Mouse (Mus musculus) small intestine, adult 2 months (tissue): ENCODE data around the gene Shc3. TPM values are rescaled to one million over a fixed set of nuclear protein-coding genes. Genes with fewer than 3 reads are reported as not detected.

Experiments used
- H3K27ac ChIP-seq: fragments of 200-500 bp; 2 replicates; pipeline ENCODE4 v1.5.1; 2012; ENCODE audit warnings: low read depth, low read length, control low read depth, inconsistent platforms; ENCODE audit not compliant: insufficient read depth
- H3K27me3 ChIP-seq: fragments of 200-500 bp; 2 replicates; pipeline ENCODE4 v1.6.1; 2012; ENCODE audit warnings: mild to moderate bottlenecking, moderate library complexity, low read length, inconsistent platforms; ENCODE audit not compliant: control insufficient read depth, insufficient read depth
- H3K36me3 ChIP-seq: fragments of 200-500 bp; 2 replicates; pipeline ENCODE4 v1.6.1; 2012; ENCODE audit warnings: mild to moderate bottlenecking, low read length, control low read depth, inconsistent platforms; ENCODE audit not compliant: control insufficient read depth, insufficient read depth
- H3K4me1 ChIP-seq: fragments of 200-500 bp; 2 replicates; pipeline ENCODE4 v1.6.1; 2012; ENCODE audit warnings: low read length, inconsistent platforms, mixed read lengths; ENCODE audit not compliant: control insufficient read depth, insufficient read depth, insufficient read length
- H3K4me3 ChIP-seq: fragments of 200-500 bp; 2 replicates; pipeline ENCODE4 v1.5.1; 2012; ENCODE audit warnings: low read depth, mild to moderate bottlenecking, control low read depth, inconsistent platforms, low read length, moderate library complexity
- CTCF ChIP-seq: fragments of 200-500 bp; IDR thresholded peaks from 2 replicates; pipeline ENCODE4 v1.5.1; 2012; ENCODE audit warnings: low read depth, mild to moderate bottlenecking, control low read depth, inconsistent platforms, low read length, moderate library complexity, mixed read lengths; ENCODE audit not compliant: insufficient replicate concordance, insufficient read length; ENCODE audit errors: extremely low read depth
- POLR2A ChIP-seq: fragments of 200-500 bp; IDR thresholded peaks from 2 replicates; pipeline ENCODE4 v1.6.1; 2012; ENCODE audit warnings: low read depth, mild to moderate bottlenecking, control low read depth, inconsistent platforms, low read length, moderate library complexity
- WGBS: fragments of 180-500 bp; shearing (Covaris S2); methylation state at CpG from one replicate; pipeline ENCODE4 v1.1.7; 2018; 5-methylcytosine and 5-hydroxymethylcytosine counted together
- polyA plus RNA-seq: library from polyadenylated mRNA; depleted of rRNA; stranded (reverse); fragments of >200 nt; gene quantifications from 2 replicates; pipeline ENCODE4 v1.2.3, GENCODE M21; 2012

Gene Shc3
- polyA plus RNA-seq, 1 experiment: 0.08 TPM

DNA sequence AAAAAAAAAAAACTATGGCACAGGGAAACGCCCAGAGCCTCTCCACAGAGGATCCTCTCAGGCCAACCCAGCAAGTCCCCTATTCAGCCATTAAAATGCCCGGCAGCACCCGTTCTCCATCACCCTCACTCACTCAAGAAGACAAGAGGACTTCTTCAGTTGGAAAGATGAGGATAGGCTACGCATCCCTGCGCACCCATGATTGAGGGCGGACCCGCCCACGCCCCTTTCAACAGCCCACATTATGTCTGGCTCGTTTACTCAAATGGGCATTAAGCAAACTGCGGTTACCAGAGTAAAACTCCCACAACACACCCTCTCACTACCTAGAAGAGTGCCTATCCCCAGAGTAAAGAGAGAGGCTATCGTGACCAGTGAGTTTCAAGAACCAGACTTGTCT lies 26.2 kb upstream of the Shc3 start:
- H3K4me1 ChIP-seq: no peaks in the 10 kb centered on the region; the same call in 1 of the 2 replicates
- TF ChIP-seq POLR2A: no peak
- TF ChIP-seq CTCF: no peak
- no peak overlapping the region for H3K27ac ChIP-seq
- no peaks in the 10 kb centered on the region for H3K36me3 ChIP-seq
- peaks cover 9% of the 10 kb centered on the region for H3K27me3 ChIP-seq
- no peak overlapping the region for H3K4me3 ChIP-seq
- WGBS: 45% methylated on average over 11 of the region's 11 CpGs

DNA sequence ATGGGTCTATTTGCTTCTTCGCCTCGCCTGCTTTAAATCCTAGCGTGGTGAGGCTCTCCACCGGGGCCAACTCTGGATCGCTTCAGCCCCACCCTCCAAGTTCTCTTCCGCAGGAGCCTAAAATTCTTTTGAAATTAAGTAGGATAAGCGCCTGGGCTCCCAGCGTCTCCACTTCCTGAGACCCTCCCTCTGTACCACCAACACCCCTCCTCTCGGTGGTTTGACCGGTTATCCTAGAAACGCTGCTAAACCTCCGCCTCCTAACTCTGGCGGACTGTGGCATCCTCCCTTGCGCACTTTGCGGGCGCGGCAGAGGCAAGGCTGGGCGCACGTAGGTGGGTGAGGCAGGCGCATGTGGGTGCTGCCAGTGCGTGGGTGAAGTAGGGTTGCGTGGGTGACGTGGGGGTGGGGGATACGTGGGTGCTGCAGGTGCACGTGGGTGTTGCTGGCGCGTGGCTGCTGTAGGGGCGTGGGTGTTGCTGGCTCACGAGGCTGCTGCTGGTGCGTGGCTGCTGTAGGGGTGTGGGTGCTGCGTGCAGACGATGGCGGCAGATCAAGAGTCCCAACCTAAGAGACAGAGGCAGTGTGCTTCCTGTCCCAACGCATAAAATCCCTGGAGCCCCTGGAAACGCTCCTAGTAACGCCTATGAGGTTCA lies 25.6 kb upstream of the Shc3 start:
- WGBS: 2% methylated on average over 36 of the region's 36 CpGs
- TF ChIP-seq CTCF (no peak), POLR2A (no peak)
- Histone ChIP-seq H3K4me1 (no peaks in the 10 kb centered on the region; the same call in 1 of the 2 replicates), H3K27me3 (peaks cover 9% of the 10 kb centered on the region), H3K36me3 (no peaks in the 10 kb centered on the region), H3K4me3 (no peak overlapping the region), H3K27ac (no peak overlapping the region)

DNA sequence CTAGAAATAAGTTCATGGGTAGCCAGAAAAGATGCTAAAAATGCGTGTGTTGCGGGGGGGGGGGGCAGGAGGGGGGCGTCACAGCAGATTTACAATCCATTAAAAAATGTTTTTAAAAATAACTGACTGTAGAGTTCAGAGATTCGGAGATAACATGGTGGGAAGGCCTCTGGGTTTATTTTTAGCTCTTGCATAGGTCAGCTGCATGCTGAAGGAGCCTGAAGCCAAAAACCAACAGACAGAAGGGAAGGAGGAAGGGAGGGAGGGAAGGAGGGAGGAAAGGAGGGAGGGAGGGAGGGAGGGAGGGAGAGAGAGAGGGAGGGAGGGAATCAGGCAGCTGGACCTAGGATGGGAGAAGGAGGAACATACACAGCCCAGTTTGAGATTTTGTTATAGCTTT lies 18.8 kb upstream of the Shc3 start:
- 58% methylated on average over 4 of the region's 4 CpGs for WGBS
- no peaks in the 10 kb centered on the region for H3K4me1 ChIP-seq

DNA sequence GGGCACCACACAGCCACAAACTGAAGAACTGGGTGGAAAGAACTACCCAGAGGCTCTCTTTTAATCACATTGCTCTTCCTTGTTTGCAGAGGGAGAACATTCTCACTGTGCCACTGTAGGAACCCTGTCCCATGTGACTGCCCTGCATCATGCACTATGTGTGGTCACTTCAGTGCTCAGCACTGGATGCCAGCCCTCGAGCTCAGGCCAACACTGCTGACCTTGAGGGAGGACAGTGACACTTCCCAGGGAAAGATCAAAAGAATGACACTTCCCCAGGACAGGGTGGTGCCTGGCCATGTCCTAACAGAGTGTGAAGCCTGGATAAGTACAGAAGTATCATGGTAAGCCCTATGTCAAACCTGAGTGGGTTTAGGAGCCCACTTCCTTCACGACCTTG lies 13.0 kb upstream of the Shc3 start:
- H3K27ac ChIP-seq: no peak overlapping the region
- no peak overlapping the region for H3K4me3 ChIP-seq
- 52% methylated on average over 2 of the region's 2 CpGs for WGBS
- TF ChIP-seq CTCF: no peak
- no peak for TF ChIP-seq POLR2A
- no peaks in the 10 kb centered on the region for H3K4me1 ChIP-seq
- H3K36me3 ChIP-seq: no peaks in the 10 kb centered on the region
- no peaks in the 10 kb centered on the region for H3K27me3 ChIP-seq

More for the DNA sequence above, 18.8 kb upstream of the Shc3 start:
- no peaks in the 10 kb centered on the region; the same call in 1 of the 2 replicates for H3K27me3 ChIP-seq
- no peak overlapping the region for H3K4me3 ChIP-seq
- H3K36me3 ChIP-seq: no peaks in the 10 kb centered on the region
- no peak for TF ChIP-seq POLR2A
- TF ChIP-seq CTCF: no peak
- no peak overlapping the region for H3K27ac ChIP-seq

DNA sequence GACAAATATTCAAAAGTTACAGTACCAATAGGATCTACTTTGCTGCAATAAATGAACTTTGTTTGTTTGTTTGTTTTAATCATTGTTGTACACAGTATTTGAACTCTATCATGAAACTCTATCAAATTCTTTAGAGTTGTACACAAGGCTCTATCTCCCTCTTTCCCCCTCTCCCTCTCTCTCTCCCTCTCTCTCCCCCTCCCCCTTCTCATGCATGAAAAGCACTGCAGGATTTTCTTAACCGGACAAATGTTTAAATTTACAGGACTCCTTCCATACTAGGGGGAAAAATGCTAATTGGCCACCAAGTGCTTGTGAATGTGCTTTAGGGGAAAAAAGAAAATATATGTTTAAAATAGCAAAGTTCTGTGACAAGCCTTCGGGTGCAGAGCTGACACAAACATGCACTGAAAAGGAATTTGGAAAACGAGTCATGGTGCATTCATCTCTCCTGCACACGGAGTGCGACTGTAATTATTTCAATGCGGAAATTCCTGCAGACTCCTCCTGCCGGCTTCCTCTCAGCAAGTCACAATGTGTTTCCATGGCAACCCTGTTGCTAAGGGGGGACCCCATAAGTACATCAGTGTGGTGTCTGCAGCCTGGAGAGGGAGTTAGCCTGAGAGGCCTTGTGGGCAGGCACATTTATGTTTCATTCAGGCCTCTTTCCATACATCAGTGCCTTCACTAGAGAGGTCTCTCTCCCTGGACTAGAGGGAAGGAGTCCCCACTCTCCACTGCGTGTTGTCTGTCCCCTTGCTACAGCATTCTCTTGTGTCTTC lies 11.2 kb upstream of the Shc3 start:
- WGBS: 23% methylated on average over 8 of the region's 8 CpGs
- H3K36me3 ChIP-seq: no peaks in the 10 kb centered on the region
- no peak overlapping the region for H3K4me3 ChIP-seq
- no peaks in the 10 kb centered on the region for H3K4me1 ChIP-seq
- TF ChIP-seq CTCF (no peak), POLR2A (no peak)
- no peaks in the 10 kb centered on the region for H3K27me3 ChIP-seq
- no peak overlapping the region for H3K27ac ChIP-seq

DNA sequence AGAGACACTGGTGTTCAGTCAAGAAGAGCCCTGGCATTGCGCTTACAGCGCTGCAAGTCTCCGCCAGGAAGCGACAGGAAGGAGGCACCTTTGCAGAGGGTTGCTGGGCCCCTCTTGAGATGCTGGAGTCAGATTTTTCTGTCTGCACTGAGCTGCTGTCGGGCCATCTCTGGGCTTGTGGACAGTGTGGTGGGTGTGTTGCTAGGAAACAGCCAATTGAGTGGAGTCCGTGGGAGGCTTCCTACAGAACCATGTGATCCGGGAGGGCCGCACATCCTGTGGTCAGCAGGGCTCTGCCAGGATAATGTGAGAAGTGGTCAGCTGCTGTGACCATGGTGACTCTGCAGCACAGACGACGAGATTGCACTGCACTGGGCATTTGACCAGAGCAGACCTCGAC lies 4.6 kb upstream of the Shc3 start:
- peaks cover 26% of the 10 kb centered on the region for H3K27me3 ChIP-seq
- H3K4me1 ChIP-seq: no peaks in the 10 kb centered on the region
- TF ChIP-seq POLR2A (no peak), CTCF (no peak)
- no peaks in the 10 kb centered on the region for H3K36me3 ChIP-seq
- H3K4me3 ChIP-seq: no peak overlapping the region
- H3K27ac ChIP-seq: no peak overlapping the region
- 31% methylated on average over 11 of the region's 11 CpGs for WGBS

DNA sequence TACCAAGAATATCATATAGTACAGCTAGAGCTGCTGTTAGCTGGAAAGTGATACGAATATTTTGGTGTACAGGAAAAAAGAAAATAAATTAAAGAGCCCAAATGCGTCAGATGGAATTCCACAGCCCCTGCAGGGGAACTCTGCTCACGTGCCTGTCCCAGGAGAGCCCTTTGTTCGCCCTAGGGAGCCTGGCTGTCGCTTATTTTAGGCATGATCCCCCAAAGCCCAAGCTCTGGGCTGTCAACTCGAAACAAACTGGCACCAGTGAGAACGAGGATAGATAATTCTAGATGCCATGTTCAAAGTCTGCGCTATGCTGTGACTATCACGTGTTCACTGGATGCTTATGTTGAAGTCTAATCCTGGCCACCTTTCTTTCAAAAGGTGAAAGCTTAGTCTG lies 892 bp upstream of the Shc3 start:
- H3K27ac ChIP-seq: no peak overlapping the region
- H3K4me1 ChIP-seq: no peaks in the 10 kb centered on the region
- TF ChIP-seq CTCF (no peak), POLR2A (no peak)
- H3K27me3 ChIP-seq: peaks cover 56% of the 10 kb centered on the region
- H3K4me3 ChIP-seq: no peak overlapping the region
- 17% methylated on average over 9 of the region's 9 CpGs for WGBS
- no peaks in the 10 kb centered on the region for H3K36me3 ChIP-seq

DNA sequence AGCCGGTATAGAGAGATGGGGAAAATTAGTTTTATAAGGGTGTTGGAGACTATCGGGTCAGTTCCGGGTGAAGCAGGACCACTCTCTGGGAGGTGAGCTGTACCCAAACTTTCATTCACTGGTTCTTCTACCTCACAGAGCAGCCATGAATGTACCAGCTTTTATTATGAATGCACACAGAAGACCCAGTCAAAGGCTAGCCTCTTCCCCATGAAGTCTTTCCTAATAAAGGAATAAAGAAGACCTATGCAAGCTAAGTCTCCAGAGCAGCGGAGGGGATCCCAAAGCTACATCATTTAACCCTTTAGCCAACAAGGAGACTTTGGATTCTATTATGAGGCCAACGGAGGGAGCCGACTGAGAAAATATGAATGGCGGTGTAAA lies 458 bp upstream of the Shc3 start:
- WGBS: 9% methylated on average over 7 of the region's 7 CpGs
- H3K4me3 ChIP-seq: no peak overlapping the region
- peaks cover 56% of the 10 kb centered on the region for H3K27me3 ChIP-seq

More for the DNA sequence above, 458 bp upstream of the Shc3 start:
- Histone ChIP-seq H3K4me1 (no peaks in the 10 kb centered on the region), H3K36me3 (no peaks in the 10 kb centered on the region), H3K27ac (no peak overlapping the region)
- TF ChIP-seq POLR2A: no peak
